Mouse (Mus musculus): ENCODE data around the gene Pgm5. TPM values are rescaled to one million over a fixed set of nuclear protein-coding genes. Genes with fewer than 3 reads are reported as not detected.
"Not testable (repeated sequence)": the region's sequence is repeated elsewhere in the genome, so short reads cannot be mapped to it uniquely, and the experiment has no call there.

Pgm5 gene
- polyA plus RNA-seq, 1 experiment from 2014 or later, result 3.3 TPM

DNA sequence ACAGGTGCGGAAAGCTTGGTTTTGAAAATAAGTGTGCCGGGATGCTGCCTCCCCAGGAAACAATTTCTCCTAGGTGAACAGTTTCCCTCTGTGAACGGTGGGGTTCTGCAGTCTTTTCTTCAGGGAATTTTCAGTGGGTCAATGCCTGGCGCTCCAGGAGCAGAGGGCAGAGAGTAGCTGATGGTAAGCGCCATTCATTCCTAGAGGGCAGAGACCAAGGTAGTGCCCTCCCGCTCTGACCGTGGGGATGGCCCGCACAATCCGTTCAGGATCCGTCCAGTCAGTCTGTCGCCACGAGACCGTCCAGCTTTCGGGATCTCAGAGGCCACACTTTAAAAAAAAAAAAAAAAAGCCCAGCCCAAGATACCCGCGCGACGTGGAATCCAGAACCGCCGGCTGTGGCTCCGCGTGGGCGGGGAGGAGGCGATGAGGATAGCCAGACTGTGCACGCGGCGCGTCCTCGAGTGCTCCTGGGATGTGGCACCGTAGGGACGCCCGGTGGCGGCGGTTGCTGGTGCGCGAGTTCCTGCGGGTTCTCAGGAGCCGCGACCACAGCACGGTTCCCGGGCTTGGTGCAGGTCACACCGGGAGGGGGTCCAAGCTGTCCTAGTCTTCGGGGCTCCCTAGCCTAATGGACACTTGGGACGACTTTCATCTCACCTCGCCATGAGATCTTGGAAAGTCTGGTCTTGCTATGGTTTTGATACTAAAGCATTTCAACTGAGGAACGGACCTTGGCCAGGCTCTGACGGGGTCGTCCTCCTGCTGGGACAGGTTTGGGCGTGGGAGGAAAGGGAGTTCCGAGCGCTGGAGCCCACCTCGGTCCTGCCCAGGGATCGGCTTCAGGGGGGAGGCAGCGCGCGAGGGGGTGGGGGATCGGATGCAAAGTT lies 35.6 kb upstream of the Pgm5 start:
- Histone ChIP-seq H3K27me3 (replicated peaks; ENCODE audit: control insufficient read depth, insufficient read depth, low read length) (peaks cover 66% of the 10 kb centered on the region), H3K4me1 (replicated peaks; ENCODE audit: control insufficient read depth, insufficient read depth, low read length) (no peaks in the 10 kb centered on the region), H3K4me2 (replicated peaks; ENCODE audit: low read depth) (peak overlapping the region; percentile 24; the same call in 1 of the 2 replicates), H3K36me3 (ENCODE audit: control insufficient read depth, insufficient read depth) (no peaks in the 10 kb centered on the region), H3K4me3 (ENCODE audit: low read depth, low read length) (peak overlapping the region; percentile 11), H3K9ac (ENCODE audit: low read depth, low read length) (no peak overlapping the region), H3K27ac (ENCODE audit: low read depth, low read length) (no peak overlapping the region), H3K9me3 (ENCODE audit: control insufficient read depth) (no peaks in the 10 kb centered on the region)
- WGBS, result 2% methylated on average over 57 of the region's 57 CpGs
- ATAC-seq, result no peak
- no peak for TF ChIP-seq CTCF (IDR thresholded peaks at IDR 0.05; ENCODE audit: low read depth)

DNA sequence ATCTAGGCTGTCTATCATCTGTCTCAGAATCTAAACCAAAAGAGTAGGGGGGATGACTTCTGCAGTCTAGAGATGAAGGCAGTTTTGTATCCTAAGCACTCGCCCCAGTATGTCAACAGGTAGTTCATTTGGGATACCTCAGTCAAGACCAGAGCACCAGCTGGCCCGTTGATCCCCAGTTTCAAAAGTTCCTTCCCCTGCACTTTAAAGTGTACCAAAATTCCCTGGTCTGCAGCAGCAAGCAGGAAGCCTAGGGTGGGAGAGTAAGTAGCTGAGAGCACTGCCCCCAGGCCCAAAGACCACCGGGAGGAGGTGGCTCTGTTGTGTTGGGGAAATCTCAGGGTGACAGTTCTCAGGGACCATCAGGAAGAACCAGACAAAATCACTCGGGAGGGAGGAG lies 34.9 kb upstream of the Pgm5 start:
- TF ChIP-seq CTCF (IDR thresholded peaks at IDR 0.05; ENCODE audit: low read depth), result no peak
- no peak for ATAC-seq
- H3K4me3 ChIP-seq (ENCODE audit: low read depth, low read length), result no peak overlapping the region
- no peak overlapping the region for H3K27ac ChIP-seq (ENCODE audit: low read depth, low read length)
- no peaks in the 10 kb centered on the region for H3K36me3 ChIP-seq (ENCODE audit: control insufficient read depth, insufficient read depth)
- no peaks in the 10 kb centered on the region for H3K9me3 ChIP-seq (ENCODE audit: control insufficient read depth)
- H3K4me1 ChIP-seq (replicated peaks; ENCODE audit: control insufficient read depth, insufficient read depth, low read length), result no peaks in the 10 kb centered on the region
- H3K9ac ChIP-seq (ENCODE audit: low read depth, low read length), result no peak overlapping the region
- WGBS, result 17% methylated on average over 4 of the region's 4 CpGs
- peaks cover 59% of the 10 kb centered on the region for H3K27me3 ChIP-seq (replicated peaks; ENCODE audit: control insufficient read depth, insufficient read depth, low read length)
- H3K4me2 ChIP-seq (replicated peaks; ENCODE audit: low read depth), result no peak overlapping the region

DNA sequence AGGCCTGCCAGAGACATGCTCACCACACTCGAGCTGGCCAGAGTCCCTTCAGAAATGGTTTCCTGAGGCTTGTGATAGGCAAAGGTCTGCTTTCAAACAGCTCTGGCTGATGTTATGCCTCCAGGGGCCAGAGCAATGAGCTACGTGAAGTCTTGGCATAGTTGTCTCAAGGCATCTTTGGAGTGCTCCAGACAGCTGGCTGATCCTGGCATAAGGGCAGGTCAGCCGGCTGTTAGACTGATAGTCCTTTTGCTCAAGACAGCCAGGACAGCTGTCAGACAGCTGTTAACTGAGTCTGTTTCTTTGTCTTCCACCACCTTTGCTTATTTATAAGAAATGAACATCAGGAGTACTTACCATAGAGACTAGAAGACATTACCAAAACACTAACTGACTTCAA lies 25.2 kb upstream of the Pgm5 start:
- Histone ChIP-seq H3K4me1 (replicated peaks; ENCODE audit: control insufficient read depth, insufficient read depth, low read length) (no peaks in the 10 kb centered on the region), H3K4me3 (ENCODE audit: low read depth, low read length) (no peak overlapping the region), H3K27me3 (replicated peaks; ENCODE audit: control insufficient read depth, insufficient read depth, low read length) (peaks cover 16% of the 10 kb centered on the region; the same call in 1 of the 2 replicates), H3K36me3 (ENCODE audit: control insufficient read depth, insufficient read depth) (no peaks in the 10 kb centered on the region), H3K9me3 (ENCODE audit: control insufficient read depth) (no peaks in the 10 kb centered on the region), H3K27ac (ENCODE audit: low read depth, low read length) (no peak overlapping the region), H3K4me2 (replicated peaks; ENCODE audit: low read depth) (no peak overlapping the region), H3K9ac (ENCODE audit: low read depth, low read length) (no peak overlapping the region)
- 79% methylated on average over 3 of the region's 3 CpGs for WGBS
- no peak for ATAC-seq
- no peak for TF ChIP-seq CTCF (IDR thresholded peaks at IDR 0.05; ENCODE audit: low read depth)

DNA sequence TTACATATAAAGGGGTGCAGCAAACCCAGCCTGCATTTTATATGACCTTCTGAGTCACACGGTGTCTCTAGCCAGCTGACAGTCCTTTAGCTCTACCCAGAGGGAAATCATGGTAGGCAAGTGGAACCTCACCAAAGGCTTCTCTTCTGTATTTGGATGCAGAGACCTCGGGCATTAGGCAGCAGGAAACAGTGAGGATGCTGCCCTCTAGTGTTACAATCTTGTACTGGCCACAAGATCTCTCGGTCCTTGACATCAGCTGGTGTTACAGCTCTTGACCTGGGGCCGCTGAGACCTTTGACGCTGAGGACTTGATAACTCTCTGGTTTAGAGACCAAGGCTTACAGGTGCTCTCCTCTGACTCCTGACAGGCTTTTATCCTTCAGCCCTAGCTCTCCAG lies 23.8 kb upstream of the Pgm5 start:
- no peak overlapping the region for H3K9ac ChIP-seq (ENCODE audit: low read depth, low read length)
- no peaks in the 10 kb centered on the region for H3K36me3 ChIP-seq (ENCODE audit: control insufficient read depth, insufficient read depth)
- no peak overlapping the region for H3K4me3 ChIP-seq (ENCODE audit: low read depth, low read length)
- H3K27me3 ChIP-seq (replicated peaks; ENCODE audit: control insufficient read depth, insufficient read depth, low read length), result peaks cover 11% of the 10 kb centered on the region; the same call in 1 of the 2 replicates
- peak; percentile 94 for TF ChIP-seq CTCF (IDR thresholded peaks at IDR 0.05; ENCODE audit: low read depth)
- 6% methylated on average over 5 of the region's 5 CpGs for WGBS
- no peaks in the 10 kb centered on the region for H3K9me3 ChIP-seq (ENCODE audit: control insufficient read depth)
- no peak for ATAC-seq
- no peak overlapping the region for H3K4me2 ChIP-seq (replicated peaks; ENCODE audit: low read depth)
- no peak overlapping the region for H3K27ac ChIP-seq (ENCODE audit: low read depth, low read length)
- H3K4me1 ChIP-seq (replicated peaks; ENCODE audit: control insufficient read depth, insufficient read depth, low read length), result no peaks in the 10 kb centered on the region

DNA sequence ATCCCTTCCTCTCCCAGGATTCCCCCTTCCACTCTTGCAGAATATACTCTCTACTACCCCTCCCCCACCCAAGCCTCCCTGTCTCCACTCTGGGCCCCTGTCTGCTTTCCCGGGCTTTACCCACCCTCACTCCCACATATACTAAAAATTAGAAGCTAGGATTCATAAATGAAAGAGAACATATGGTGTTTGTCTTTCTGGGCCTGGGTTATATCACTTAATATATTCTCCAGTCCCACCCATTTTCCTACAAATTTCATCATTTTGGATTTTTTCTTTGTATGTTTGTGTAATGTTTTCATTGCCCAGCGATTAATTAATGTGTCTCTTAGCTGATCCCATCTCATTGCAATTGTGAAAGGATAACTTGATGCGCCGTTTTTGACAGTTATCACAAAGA lies 19.6 kb upstream of the Pgm5 start:
- Histone ChIP-seq H3K9ac (ENCODE audit: low read depth, low read length) (no peak overlapping the region), H3K4me1 (replicated peaks; ENCODE audit: control insufficient read depth, insufficient read depth, low read length) (no peaks in the 10 kb centered on the region), H3K9me3 (ENCODE audit: control insufficient read depth) (no peaks in the 10 kb centered on the region), H3K36me3 (ENCODE audit: control insufficient read depth, insufficient read depth) (no peaks in the 10 kb centered on the region), H3K4me2 (replicated peaks; ENCODE audit: low read depth) (no peak overlapping the region), H3K4me3 (ENCODE audit: low read depth, low read length) (no peak overlapping the region), H3K27ac (ENCODE audit: low read depth, low read length) (no peak overlapping the region), H3K27me3 (replicated peaks; ENCODE audit: control insufficient read depth, insufficient read depth, low read length) (0 out of 2 replicates have a peak, but pooled peaks cover 6% of the 10 kb centered on the region)
- WGBS, result 58% methylated on average over 4 of the region's 4 CpGs
- TF ChIP-seq CTCF (IDR thresholded peaks at IDR 0.05; ENCODE audit: low read depth), result no peak
- no peak for ATAC-seq

DNA sequence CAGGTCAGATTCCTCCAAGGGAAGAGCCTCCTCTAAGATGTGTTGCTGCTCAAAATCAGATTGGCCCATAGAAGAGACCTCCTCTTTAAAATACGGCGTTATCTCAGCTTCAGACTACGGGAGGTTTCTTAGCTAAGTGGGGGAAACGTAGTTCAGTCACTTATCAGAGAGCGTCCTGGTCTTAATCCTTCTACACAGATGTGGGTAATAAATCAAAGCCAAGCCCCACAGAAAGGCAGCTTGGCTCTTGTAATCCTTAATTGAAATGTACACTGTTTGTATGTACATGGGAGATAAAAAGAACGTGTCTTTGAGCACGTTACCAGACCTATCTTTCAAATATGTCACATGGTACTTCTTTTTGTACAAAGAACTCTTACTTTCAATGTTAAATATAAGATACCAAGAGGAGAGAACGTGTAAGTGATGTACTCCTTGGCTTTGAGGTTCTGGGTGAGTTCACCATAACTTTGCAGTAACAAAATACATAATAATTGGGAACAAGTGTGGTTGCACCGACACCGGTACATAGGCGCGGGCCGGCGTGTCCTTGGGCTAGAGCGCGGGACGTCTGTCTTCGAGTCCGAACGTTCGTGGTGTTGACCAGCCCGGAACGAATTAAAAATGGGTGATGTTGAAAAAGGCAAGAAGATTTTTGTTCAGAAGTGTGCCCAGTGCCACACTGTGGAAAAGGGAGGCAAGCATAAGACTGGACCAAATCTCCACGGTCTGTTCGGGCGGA lies 13.6 kb upstream of the Pgm5 start, which contains the start of gene Gm10053:
Gene Gm10053 (plus strand): TSS at position 558 of the 742 bp plus-strand sequence.
- not testable (repeated sequence) for H3K36me3 ChIP-seq (ENCODE audit: control insufficient read depth, insufficient read depth); H3K27me3 ChIP-seq (replicated peaks; ENCODE audit: control insufficient read depth, insufficient read depth, low read length); H3K4me3 ChIP-seq (ENCODE audit: low read depth, low read length); H3K4me2 ChIP-seq (replicated peaks; ENCODE audit: low read depth); H3K4me1 ChIP-seq (replicated peaks; ENCODE audit: control insufficient read depth, insufficient read depth, low read length); ATAC-seq; H3K27ac ChIP-seq (ENCODE audit: low read depth, low read length); H3K9me3 ChIP-seq (ENCODE audit: control insufficient read depth); H3K9ac ChIP-seq (ENCODE audit: low read depth, low read length)
- 60% methylated on average over 23 of the region's 26 CpGs for WGBS

All from intestine, postnatal 0 days (tissue).